Mouse (Mus musculus) CH12.LX (cell line): ENCODE results near the gene Ang5.
"Not testable (repeated sequence)": the region's sequence is repeated elsewhere in the genome, so short reads cannot be mapped to it uniquely, and the experiment has no call there.

ENCODE experiments used
- CTCF ChIP-seq, 2 experiments: IDR thresholded peaks in 1 of 2; conservative IDR thresholded peaks in 1 of 2; 2 replicates each; pipeline ENCODE4 v1.5.1; 2011 to 2012; ENCODE audit warnings: low read depth in 2 of 2, low read length in 2 of 2, improper control_type of control experiment in 1 of 2, inconsistent platforms in 1 of 2, mild to moderate bottlenecking in 1 of 2, moderate library complexity in 1 of 2
- E2F4 ChIP-seq: IDR thresholded peaks from 2 replicates; pipeline ENCODE4 v1.6.1; 2011; ENCODE audit warnings: low read depth, low read length, improper control_type of control experiment; ENCODE audit not compliant: insufficient replicate concordance
- ELF1 ChIP-seq: IDR thresholded peaks from 2 replicates; pipeline ENCODE4 v1.6.1; 2014; ENCODE audit warnings: low read depth, mild to moderate bottlenecking, inconsistent platforms, low read length, improper control_type of control experiment
- MAX ChIP-seq: IDR thresholded peaks from 2 replicates; pipeline ENCODE4 v1.6.1; 2011; ENCODE audit warnings: low read length, improper control_type of control experiment
- NRF1 ChIP-seq: IDR thresholded peaks from 2 replicates; pipeline ENCODE4 v1.6.1; 2014; ENCODE audit warnings: low read depth, mild to moderate bottlenecking, inconsistent platforms, low read length, improper control_type of control experiment, moderate library complexity
- POLR2A ChIP-seq: IDR thresholded peaks from 2 replicates; pipeline ENCODE4 v1.6.1; 2011; ENCODE audit warnings: low read depth, mild to moderate bottlenecking, improper control_type of control experiment, low read length
- POLR2AphosphoS2 ChIP-seq: IDR thresholded peaks from 2 replicates; pipeline ENCODE4 v1.6.1; 2011; ENCODE audit warnings: low read depth, low read length, improper control_type of control experiment
- TBP ChIP-seq: conservative IDR thresholded peaks from 2 replicates; pipeline ENCODE4 v1.6.1; 2011; ENCODE audit warnings: low read depth, low read length, improper control_type of control experiment
- UBTF ChIP-seq: IDR thresholded peaks from 2 replicates; pipeline ENCODE4 v1.6.1; 2012; ENCODE audit warnings: low read depth, mild to moderate bottlenecking, inconsistent platforms, low read length, improper control_type of control experiment, moderate library complexity
- USF1 ChIP-seq: IDR thresholded peaks from 2 replicates; pipeline ENCODE4 v1.6.1; 2014; ENCODE audit warnings: low read depth, mild to moderate bottlenecking, inconsistent platforms, low read length, improper control_type of control experiment
- USF2 ChIP-seq: conservative IDR thresholded peaks from 2 replicates; pipeline ENCODE4 v1.6.1; 2011; ENCODE audit warnings: low read depth, low read length, improper control_type of control experiment
- ZMIZ1 ChIP-seq: IDR thresholded peaks from 2 replicates; pipeline ENCODE4 v1.6.1; 2012; ENCODE audit warnings: low read depth, mild to moderate bottlenecking, inconsistent platforms, low read length, improper control_type of control experiment

DNA sequence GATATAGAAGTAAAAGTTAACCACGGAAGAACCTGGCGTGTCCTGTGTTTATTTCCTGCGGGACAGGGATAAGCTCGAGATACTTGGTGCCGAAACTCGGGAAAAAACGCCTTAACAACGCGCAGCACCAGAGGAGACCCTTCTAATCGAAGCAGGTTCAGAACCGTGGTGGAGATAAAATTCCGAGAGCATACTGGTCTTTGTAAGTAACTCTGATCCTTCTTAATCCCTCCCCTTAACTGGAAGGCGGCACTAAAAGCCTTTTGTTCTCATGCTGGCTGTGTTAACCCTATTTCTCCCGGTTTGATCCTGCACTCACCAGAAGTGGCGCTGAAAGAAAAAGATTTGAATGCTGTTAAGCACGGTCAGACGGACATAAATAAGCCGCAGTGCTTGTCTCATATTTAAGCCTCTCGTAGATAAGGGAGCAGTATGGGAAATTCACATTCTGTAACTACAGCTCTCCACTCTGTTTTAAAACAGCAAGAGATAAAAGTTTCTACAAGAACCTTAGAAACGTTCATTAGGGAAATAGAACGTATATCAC lies 31.4 kb upstream of the Ang5 start:
- TF ChIP-seq POLR2A; POLR2AphosphoS2; TBP; NRF1; CTCF (conservative IDR thresholded peaks at IDR 0.05 in 1 of 2, IDR thresholded peaks at IDR 0.05 in 1 of 2; ENCODE audit: low read depth in 2 of 2, low read length in 2 of 2); UBTF; USF2; ELF1; MAX; USF1; ZMIZ1; E2F4: not testable (repeated sequence)
